Comparison of ENCODE assay signal across 31 mouse cellular contexts in genomic region chr12:81088131-81088530, GRCm38 (mm10).
"Had no signal": no experiment of that assay in that cellular context is flagged by ENCODE, and none has a peak within 500 bp of the region (broad histone marks: within the 10 kb centered on the region; RNA-seq: fewer than 3 reads in every experiment).

No protein-coding gene starts in this region.

- DNase-seq: left cerebral cortex, postnatal 4 days; liver; liver, embryonic 13.5 days; liver, postnatal 0 days; lung, adult 18-20 months; lung, adult 2 months; lung, embryonic 14.5 days; lung, postnatal 10 days; lung, postnatal 14 days; lung, postnatal 36 days; lung, postnatal 4 days; midbrain, embryonic 14.5 days had no signal

- H3K4me3 ChIP-seq: limb, embryonic 10.5 days; limb, embryonic 12.5 days; limb, embryonic 13.5 days; limb, embryonic 15.5 days; liver, embryonic 12.5 days; liver, embryonic 13.5 days; liver, embryonic 15.5 days; lung, embryonic 15.5 days; megakaryocyte, embryonic 14.5 days; midbrain, embryonic 10.5 days; midbrain, embryonic 12.5 days; midbrain, embryonic 13.5 days; myocyte; neural tube, embryonic 12.5 days; neural tube, embryonic 13.5 days had no signal

- H3K36me3 ChIP-seq: limb, embryonic 10.5 days; limb, embryonic 12.5 days; limb, embryonic 13.5 days; limb, embryonic 15.5 days; liver, embryonic 12.5 days; liver, embryonic 13.5 days; liver, embryonic 15.5 days; lung, embryonic 15.5 days; midbrain, embryonic 10.5 days; midbrain, embryonic 12.5 days; midbrain, embryonic 13.5 days; neural tube, embryonic 12.5 days; neural tube, embryonic 13.5 days had no signal

- H3K27me3 ChIP-seq: limb, embryonic 12.5 days; limb, embryonic 13.5 days; limb, embryonic 15.5 days; liver, embryonic 12.5 days; liver, embryonic 13.5 days; liver, embryonic 15.5 days; lung, embryonic 15.5 days; midbrain, embryonic 12.5 days; midbrain, embryonic 13.5 days; neural tube, embryonic 12.5 days; neural tube, embryonic 13.5 days had no signal

- ATAC-seq: liver, embryonic 12.5 days; liver, postnatal 0 days; lung, postnatal 0 days; midbrain, embryonic 13.5 days; midbrain, embryonic 16.5 days had no signal

- H3K27ac ChIP-seq: limb, embryonic 10.5 days; limb, embryonic 12.5 days; limb, embryonic 13.5 days; limb, embryonic 15.5 days; liver, embryonic 12.5 days; liver, embryonic 13.5 days; liver, embryonic 14.5 days; liver, embryonic 15.5 days; lung, embryonic 15.5 days; macrophage; midbrain, embryonic 10.5 days; midbrain, embryonic 12.5 days; midbrain, embryonic 13.5 days; neural tube, embryonic 12.5 days; neural tube, embryonic 13.5 days had no signal

- H3K9me3 ChIP-seq: limb, embryonic 10.5 days; limb, embryonic 12.5 days; limb, embryonic 13.5 days; limb, embryonic 15.5 days; liver, embryonic 12.5 days; liver, embryonic 13.5 days; liver, embryonic 15.5 days; lung, embryonic 15.5 days; megakaryocyte, embryonic 14.5 days; midbrain, embryonic 10.5 days; midbrain, embryonic 12.5 days; midbrain, embryonic 13.5 days; neural tube, embryonic 12.5 days; neural tube, embryonic 13.5 days had no signal

- H3K9ac ChIP-seq: limb, embryonic 12.5 days; limb, embryonic 13.5 days; limb, embryonic 15.5 days; liver, embryonic 12.5 days; liver, embryonic 13.5 days; liver, embryonic 14.5 days; liver, embryonic 15.5 days; liver, postnatal 0 days; lung, embryonic 14.5 days; lung, embryonic 15.5 days; midbrain, embryonic 12.5 days; midbrain, embryonic 13.5 days; neural tube, embryonic 12.5 days; neural tube, embryonic 13.5 days had no signal

- H3K4me2 ChIP-seq: limb, embryonic 12.5 days; limb, embryonic 13.5 days; limb, embryonic 15.5 days; liver, embryonic 11.5 days; liver, embryonic 12.5 days; liver, embryonic 13.5 days; liver, embryonic 15.5 days; lung, embryonic 14.5 days; lung, embryonic 15.5 days; midbrain, embryonic 12.5 days; midbrain, embryonic 13.5 days; neural tube, embryonic 12.5 days; neural tube, embryonic 13.5 days had no signal

- H3K4me1 ChIP-seq: limb, embryonic 15.5 days; liver, embryonic 12.5 days; lung, embryonic 15.5 days; megakaryocyte, embryonic 14.5 days; midbrain, embryonic 10.5 days; midbrain, embryonic 12.5 days; neural tube, embryonic 12.5 days; neural tube, embryonic 13.5 days had no signal
